Mouse (Mus musculus) Patski (cell line): Measurements from ENCODE around the gene Spa17. TPM values are rescaled to one million over a fixed set of nuclear protein-coding genes. Genes with fewer than 3 reads are reported as not detected.
A peak's percentile ranks its signal among the peaks of the same experiment; 100 is the strongest.

ENCODE experiments used
- ATAC-seq: fragments of 100-300 bp; one replicate; pipeline ENCODE4 v1.8.0; 2021
- CTCF ChIA-PET: fragments of 350-600 bp; sonication (Branson Sonifier 250); formaldehyde crosslinking; loops from one replicate; lab custom pipeline; 2022; ENCODE audit warnings: inconsistent platforms; lab: Charles Lee
- POLR2A ChIA-PET: fragments of 350-600 bp; sonication (Branson Sonifier 250); formaldehyde crosslinking; loops from one replicate; lab custom pipeline; 2022; ENCODE audit warnings: antibody characterized with exemption, inconsistent platforms; lab: Charles Lee
- DNase-seq: peaks from one replicate; pipeline ENCODE4 v3.0.0-alpha.2; 2011; ENCODE audit warnings: low read depth, low spot score
- H3K27me3 ChIP-seq: fragments of 371-371 bp; one replicate; pipeline ENCODE4 v1.5.1; 2021
- CTCF ChIP-seq: fragments of 100-300 bp; IDR thresholded peaks from one replicate; pipeline ENCODE4 v1.5.1; 2021
- in situ Hi-C: fragments of 300-500 bp; cut with MboI; formaldehyde crosslinking; loops from 3 replicates; pipeline ENCODE4 v1.11.1; 2018; ENCODE audit warnings: low pct_unique_long_range_greater_than_20kb, mixed read lengths
- polyA plus RNA-seq: library from polyadenylated mRNA; unstranded; gene quantifications from one replicate; pipeline ENCODE4 v1.2.3, GENCODE M21; 2021

Gene Spa17
- polyA plus RNA-seq, 1 experiment from 2014 or later: 11.6 TPM

GRCm38 (mm10) chr9:37636800-37637542 is 23.4 kb upstream of the Spa17 start:
- DNase-seq (peak; percentile 69), ATAC-seq (peak; percentile 85)
- H3K27me3 ChIP-seq: no peaks in the 10 kb centered on the region
- in situ Hi-C loops: no loop called here
- CTCF ChIA-PET: interaction anchor here (1.0 to 1.2 kb wide), 5 partner anchors 8 to 231 kb away, joined by 3 to 7 read pairs (median 3); no protein-coding TSS in a partner anchor
- no peak for TF ChIP-seq CTCF
- POLR2A ChIA-PET: interaction anchor here (0.7 kb wide), 1 partner anchor 199 kb away, joined by 3 read pairs; no protein-coding TSS in a partner anchor

- peak; percentile 93 for TF ChIP-seq CTCF
- ChIA-PET POLR2A (interaction anchor here (0.7 kb wide), 1 partner anchor 199 kb away, joined by 3 read pairs; no protein-coding TSS in a partner anchor), CTCF (interaction anchor here (0.6 to 1.2 kb wide), 9 partner anchors 11 to 231 kb away, joined by 3 to 7 read pairs (median 3); partner anchors contain the start of gene Tbrg1)
- in situ Hi-C loops: no loop called here
- no peak for DNase-seq
- peak; percentile 63 for ATAC-seq
- H3K27me3 ChIP-seq: no peaks in the 10 kb centered on the region
Observed at GRCm38 (mm10) chr9:37636335-37636734, 22.8 kb upstream of the Spa17 start.

GRCm38 (mm10) chr9:37634269-37634668 is 20.7 kb upstream of the Spa17 start:
- DNase-seq: no peak
- CTCF ChIA-PET: interaction anchor here (3.6 kb wide), 1 partner anchor 203 kb away, joined by 12 read pairs; no protein-coding TSS in a partner anchor
- POLR2A ChIA-PET: no interaction called here

GRCm38 (mm10) chr9:37632305-37632704 is 18.8 kb upstream of the Spa17 start:
- POLR2A ChIA-PET: no interaction called here
- ATAC-seq (no peak), DNase-seq (no peak)
- CTCF ChIA-PET: interaction anchor here (1.1 to 3.6 kb wide), 3 partner anchors 19 to 300 kb away, joined by 3 to 12 read pairs (median 3); no protein-coding TSS in a partner anchor
- no peaks in the 10 kb centered on the region for H3K27me3 ChIP-seq
- in situ Hi-C loops: no loop called here
- TF ChIP-seq CTCF: no peak

More at GRCm38 (mm10) chr9:37634269-37634668, 20.7 kb upstream of the Spa17 start:
- no peak for TF ChIP-seq CTCF
- in situ Hi-C loops: no loop called here
- no peaks in the 10 kb centered on the region for H3K27me3 ChIP-seq
- no peak for ATAC-seq

- no peak for ATAC-seq
- no peaks in the 10 kb centered on the region for H3K27me3 ChIP-seq
- POLR2A ChIA-PET: no interaction called here
- in situ Hi-C loops: no loop called here
- no peak for DNase-seq
- TF ChIP-seq CTCF: no peak
- CTCF ChIA-PET: interaction anchor here (1.8 kb wide), 1 partner anchor 15 kb away, joined by 7 read pairs; no protein-coding TSS in a partner anchor
Observed at GRCm38 (mm10) chr9:37629941-37630340, 16.4 kb upstream of the Spa17 start.

- no peaks in the 10 kb centered on the region for H3K27me3 ChIP-seq
- in situ Hi-C loops: no loop called here
- ChIA-PET POLR2A (no interaction called here), CTCF (no interaction called here)
- TF ChIP-seq CTCF: no peak
- ATAC-seq (no peak), DNase-seq (no peak)
Observed at GRCm38 (mm10) chr9:37628581-37628980, 15.1 kb upstream of the Spa17 start.

GRCm38 (mm10) chr9:37627263-37627662 is 13.7 kb upstream of the Spa17 start:
- H3K27me3 ChIP-seq: no peaks in the 10 kb centered on the region
- ATAC-seq: no peak
- ChIA-PET POLR2A (no interaction called here), CTCF (no interaction called here)
- TF ChIP-seq CTCF: no peak
- no peak for DNase-seq
- in situ Hi-C loops: no loop called here

GRCm38 (mm10) chr9:37626103-37626567 is 12.6 kb upstream of the Spa17 start:
- DNase-seq: no peak
- ChIA-PET POLR2A (no interaction called here), CTCF (interaction anchor here (0.7 kb wide), 1 partner anchor 10 kb away, joined by 3 read pairs; no protein-coding TSS in a partner anchor)
- H3K27me3 ChIP-seq: no peaks in the 10 kb centered on the region
- no peak for TF ChIP-seq CTCF
- in situ Hi-C loops: no loop called here
- no peak for ATAC-seq

- ChIA-PET POLR2A (interaction anchor here (1.0 kb wide), 1 partner anchor 119 kb away, joined by 3 read pairs; no protein-coding TSS in a partner anchor), CTCF (interaction anchor here (0.7 kb wide), 1 partner anchor 10 kb away, joined by 3 read pairs; no protein-coding TSS in a partner anchor)
- no peak for TF ChIP-seq CTCF
- no peak for DNase-seq
- ATAC-seq: no peak
- no peaks in the 10 kb centered on the region for H3K27me3 ChIP-seq
- in situ Hi-C loops: no loop called here
Observed at GRCm38 (mm10) chr9:37625641-37626040, 12.1 kb upstream of the Spa17 start.

- in situ Hi-C loops: no loop called here
- ATAC-seq (no peak), DNase-seq (no peak)
- no peak for TF ChIP-seq CTCF
- POLR2A ChIA-PET: interaction anchor here (1.0 kb wide), 1 partner anchor 118 kb away, joined by 3 read pairs; no protein-coding TSS in a partner anchor
- CTCF ChIA-PET: interaction anchor here (0.7 to 1.2 kb wide), 2 partner anchors 11 kb away, joined by 3 read pairs; no protein-coding TSS in a partner anchor
- no peaks in the 10 kb centered on the region for H3K27me3 ChIP-seq
Observed at GRCm38 (mm10) chr9:37625129-37625528, 11.6 kb upstream of the Spa17 start.

- H3K27me3 ChIP-seq: no peaks in the 10 kb centered on the region
- DNase-seq: no peak
- TF ChIP-seq CTCF: no peak
- CTCF ChIA-PET: interaction anchor here (1.2 kb wide), 1 partner anchor 11 kb away, joined by 3 read pairs; no protein-coding TSS in a partner anchor
- POLR2A ChIA-PET: interaction anchor here (0.5 to 1.0 kb wide), 2 partner anchors 62 to 118 kb away, joined by 3 to 5 read pairs; no protein-coding TSS in a partner anchor
- no peak for ATAC-seq
- in situ Hi-C loops: no loop called here
Observed at GRCm38 (mm10) chr9:37624502-37624901, 11.0 kb upstream of the Spa17 start.
